Mouse (Mus musculus): ENCODE measurements around the gene Cd59b. TPM values are rescaled to one million over a fixed set of nuclear protein-coding genes. Genes with fewer than 3 reads are reported as not detected.
"Not testable (repeated sequence)": the region's sequence is repeated elsewhere in the genome, so short reads cannot be mapped to it uniquely, and the experiment has no call there.

Gene Cd59b
- polyA plus RNA-seq, 1 experiment from 2014 or later, result 5.5 TPM

DNA sequence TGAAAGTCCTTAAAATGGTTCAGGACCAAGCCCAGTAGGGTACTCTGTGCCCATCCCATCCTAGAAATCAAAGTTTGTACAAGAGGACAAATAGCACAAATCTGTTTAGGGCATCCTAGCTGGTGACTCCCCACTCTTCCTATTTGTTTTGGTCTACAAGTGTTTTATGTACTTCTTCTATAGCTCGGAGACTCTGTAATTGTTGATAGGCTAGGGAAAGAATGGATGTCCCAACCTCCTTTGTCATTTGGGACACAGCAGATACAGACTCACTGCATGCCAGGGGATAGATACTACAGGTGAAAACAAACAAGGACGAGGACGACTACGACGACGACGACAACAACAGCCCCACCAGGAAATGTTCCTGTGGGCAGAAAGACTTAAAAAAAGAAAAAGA is 1.2 kb upstream of the Cd59b start, which contains the start of gene Gm10799:
TSS of gene Gm10799 (minus strand) at position 101 of the 400 bp plus-strand sequence.
- not testable (repeated sequence) for H3K27me3 ChIP-seq; H3K4me2 ChIP-seq (replicated peaks); H3K9me3 ChIP-seq (replicated peaks); ATAC-seq (ENCODE audit: insufficient number of reproducible peaks, low FRiP score, low TSS enrichment, low read depth); H3K4me3 ChIP-seq (replicated peaks); H3K36me3 ChIP-seq; H3K9ac ChIP-seq; H3K27ac ChIP-seq (replicated peaks); H3K4me1 ChIP-seq
- 83% methylated on average over 7 of the region's 7 CpGs for WGBS

DNA sequence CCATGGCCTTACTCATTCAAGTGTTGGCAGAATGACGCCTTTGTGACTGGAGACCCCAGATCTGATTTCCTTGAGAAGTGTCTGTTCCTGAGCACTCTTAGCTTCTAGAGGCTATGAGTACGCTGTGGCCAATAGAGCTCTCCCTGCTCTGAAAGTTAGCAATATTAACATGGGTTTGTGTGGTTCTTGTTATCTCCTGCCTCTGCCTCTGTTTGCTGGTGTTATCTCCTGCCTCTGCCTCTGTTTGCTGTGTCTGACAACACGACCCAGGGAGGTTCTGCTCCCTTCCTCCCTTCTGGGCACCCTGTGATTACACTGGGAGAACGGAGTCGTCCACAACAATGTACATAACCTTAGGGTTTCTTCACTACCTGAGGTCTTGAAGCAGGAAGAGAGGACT is 8.6 kb downstream of the Cd59b start:
- H3K9ac ChIP-seq; H3K4me2 ChIP-seq (replicated peaks); H3K27ac ChIP-seq (replicated peaks); ATAC-seq (ENCODE audit: insufficient number of reproducible peaks, low FRiP score, low TSS enrichment, low read depth); H3K36me3 ChIP-seq; H3K9me3 ChIP-seq (replicated peaks); H3K4me3 ChIP-seq (replicated peaks); H3K27me3 ChIP-seq; H3K4me1 ChIP-seq: not testable (repeated sequence)
- 74% methylated on average over 5 of the region's 5 CpGs for WGBS

DNA sequence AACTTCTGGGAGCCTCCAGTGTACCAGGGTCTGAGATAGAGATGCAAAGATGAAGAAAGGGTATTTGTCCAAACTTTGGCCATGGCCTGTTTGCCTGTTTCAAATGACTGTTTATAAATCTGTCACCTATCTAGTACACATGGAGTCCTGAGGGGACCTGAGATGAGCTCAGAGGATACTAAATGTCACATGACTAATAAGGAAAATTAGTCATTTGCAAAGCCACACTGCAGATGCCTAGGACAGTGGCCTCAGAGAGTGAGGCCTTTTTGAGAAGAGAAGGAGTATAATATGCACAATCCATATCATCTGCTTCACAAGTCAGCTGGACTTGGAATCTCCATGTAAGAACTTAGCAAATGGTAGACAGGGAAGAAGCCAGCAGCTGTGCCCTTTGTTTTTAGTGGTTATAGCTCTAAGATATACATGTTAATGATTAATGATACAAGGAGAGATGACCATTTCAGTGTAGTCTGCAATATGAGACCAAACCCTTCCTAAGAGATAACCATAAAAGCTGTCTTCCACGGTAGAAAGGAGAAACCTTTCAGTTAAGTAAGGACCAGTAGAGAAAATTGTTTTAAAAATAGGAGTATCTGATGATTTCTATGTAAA is 11.9 kb downstream of the Cd59b start:
- H3K36me3 ChIP-seq; H3K4me2 ChIP-seq (replicated peaks); H3K9me3 ChIP-seq (replicated peaks); H3K4me3 ChIP-seq (replicated peaks); H3K27ac ChIP-seq (replicated peaks); H3K9ac ChIP-seq; H3K4me1 ChIP-seq; H3K27me3 ChIP-seq; ATAC-seq (ENCODE audit: insufficient number of reproducible peaks, low FRiP score, low TSS enrichment, low read depth): not testable (repeated sequence)
- WGBS, result no CpG with 5 or more reads among the region's 1 CpGs

DNA sequence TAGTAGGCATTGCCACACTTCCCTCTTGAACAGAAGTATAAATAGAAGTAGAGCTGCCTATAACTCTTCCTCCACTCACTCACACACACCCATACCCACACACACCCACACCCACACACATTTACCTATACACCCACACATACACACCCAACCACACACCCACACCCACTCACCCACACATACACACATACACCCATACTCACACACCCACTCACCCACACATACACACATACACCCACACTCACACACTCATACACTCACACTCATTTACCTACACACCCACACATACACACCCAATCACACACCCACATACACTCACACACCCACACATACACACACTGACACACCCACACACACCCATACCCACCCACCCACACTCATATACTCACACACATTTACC is 12.8 kb downstream of the Cd59b start:
- Histone ChIP-seq H3K4me2 (replicated peaks) (no peak overlapping the region), H3K36me3 (no peaks in the 10 kb centered on the region), H3K4me1 (no peaks in the 10 kb centered on the region), H3K27me3 (no peaks in the 10 kb centered on the region), H3K9ac (no peak overlapping the region), H3K9me3 (replicated peaks) (no peaks in the 10 kb centered on the region), H3K4me3 (replicated peaks) (no peak overlapping the region), H3K27ac (replicated peaks) (no peak overlapping the region)
- peak; percentile 24; the same call in 1 of the 2 replicates for ATAC-seq (ENCODE audit: insufficient number of reproducible peaks, low FRiP score, low TSS enrichment, low read depth)

- H3K4me2 ChIP-seq (replicated peaks); ATAC-seq (ENCODE audit: insufficient number of reproducible peaks, low FRiP score, low TSS enrichment, low read depth); H3K27me3 ChIP-seq; H3K27ac ChIP-seq (replicated peaks); H3K9me3 ChIP-seq (replicated peaks); H3K36me3 ChIP-seq; H3K4me3 ChIP-seq (replicated peaks); H3K4me1 ChIP-seq; H3K9ac ChIP-seq: not testable (repeated sequence)
These were observed 14.4 kb downstream of the Cd59b start for GRCm38 (mm10) chr2:104084027-104084426.

DNA sequence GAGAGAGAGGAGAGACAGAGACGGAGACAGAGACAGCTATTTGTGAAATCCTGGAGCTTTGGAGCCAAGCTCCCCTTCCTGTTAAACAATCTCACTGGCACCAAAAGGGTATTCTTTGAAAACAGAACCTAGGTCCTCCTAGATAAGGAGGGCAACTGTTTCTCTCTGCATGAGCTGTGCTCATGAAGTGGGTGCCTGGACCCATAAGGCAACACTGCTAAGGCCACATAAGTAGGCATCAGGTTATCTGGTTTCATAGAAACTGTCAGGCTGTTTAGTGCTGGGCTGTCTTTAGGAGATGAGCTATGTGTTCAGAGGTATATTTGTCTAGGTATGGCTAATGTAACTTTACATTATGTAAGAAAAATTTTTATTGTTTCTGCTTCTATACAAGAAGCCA is 17.9 kb downstream of the Cd59b start:
- not testable (repeated sequence) for H3K9ac ChIP-seq; H3K27me3 ChIP-seq; H3K4me3 ChIP-seq (replicated peaks); H3K4me2 ChIP-seq (replicated peaks); H3K27ac ChIP-seq (replicated peaks); H3K4me1 ChIP-seq; H3K9me3 ChIP-seq (replicated peaks); H3K36me3 ChIP-seq; ATAC-seq (ENCODE audit: insufficient number of reproducible peaks, low FRiP score, low TSS enrichment, low read depth)
- WGBS, result 75% methylated on average over 1 of the region's 1 CpGs

GRCm38 (mm10) chr2:104093305-104093704 is 23.7 kb downstream of the Cd59b start:
- 67% methylated on average over 2 of the region's 2 CpGs for WGBS
- no peak overlapping the region for H3K27ac ChIP-seq (replicated peaks)
- ATAC-seq (ENCODE audit: insufficient number of reproducible peaks, low FRiP score, low TSS enrichment, low read depth), result no peak
- H3K4me2 ChIP-seq (replicated peaks), result no peak overlapping the region
- H3K36me3 ChIP-seq, result no peaks in the 10 kb centered on the region
- no peaks in the 10 kb centered on the region for H3K27me3 ChIP-seq
- no peaks in the 10 kb centered on the region for H3K9me3 ChIP-seq (replicated peaks)
- no peak overlapping the region for H3K4me3 ChIP-seq (replicated peaks)
- peaks cover 11% of the 10 kb centered on the region for H3K4me1 ChIP-seq
- H3K9ac ChIP-seq, result no peak overlapping the region

GRCm38 (mm10) chr2:104095741-104096213 is 26.1 kb downstream of the Cd59b start, which contains the start of gene Cd59a:
Gene Cd59a (plus strand): TSS chr2:104095801.
- peak; percentile 90 for ATAC-seq (ENCODE audit: insufficient number of reproducible peaks, low FRiP score, low TSS enrichment, low read depth)
- no peaks in the 10 kb centered on the region for H3K27me3 ChIP-seq
- 5% methylated on average over 15 of the region's 15 CpGs for WGBS

GRCm38 (mm10) chr2:104096256-104096655 is 26.6 kb downstream of the Cd59b start:
- H3K4me1 ChIP-seq, result peaks cover 11% of the 10 kb centered on the region
- H3K27me3 ChIP-seq, result no peaks in the 10 kb centered on the region
- peak overlapping the region; percentile 49 for H3K4me3 ChIP-seq (replicated peaks)
- peak overlapping the region; percentile 63 for H3K4me2 ChIP-seq (replicated peaks)
- peak overlapping the region; percentile 55 for H3K27ac ChIP-seq (replicated peaks)
- no peak for ATAC-seq (ENCODE audit: insufficient number of reproducible peaks, low FRiP score, low TSS enrichment, low read depth)
- H3K9me3 ChIP-seq (replicated peaks), result no peaks in the 10 kb centered on the region
- no peaks in the 10 kb centered on the region for H3K36me3 ChIP-seq
- 43% methylated on average over 10 of the region's 10 CpGs for WGBS
- peak overlapping the region; percentile 47 for H3K9ac ChIP-seq

More at GRCm38 (mm10) chr2:104095741-104096213, 26.1 kb downstream of the Cd59b start, which contains the start of gene Cd59a:
- Histone ChIP-seq H3K9ac (peak within 1 kb of the TSS; percentile 47), H3K9me3 (replicated peaks) (no peaks in the 10 kb centered on the region), H3K36me3 (no peaks in the 10 kb centered on the region), H3K4me3 (replicated peaks) (peak within 1 kb of the TSS; percentile 49), H3K4me1 (peaks cover 11% of the 10 kb centered on the region), H3K27ac (replicated peaks) (peak within 1 kb of the TSS; percentile 55), H3K4me2 (replicated peaks) (peak within 1 kb of the TSS; percentile 63)

GRCm38 (mm10) chr2:104096796-104097195 is 27.1 kb downstream of the Cd59b start:
- H3K9ac ChIP-seq; H3K27me3 ChIP-seq; H3K36me3 ChIP-seq; ATAC-seq (ENCODE audit: insufficient number of reproducible peaks, low FRiP score, low TSS enrichment, low read depth); H3K4me2 ChIP-seq (replicated peaks); H3K9me3 ChIP-seq (replicated peaks); H3K4me3 ChIP-seq (replicated peaks); H3K27ac ChIP-seq (replicated peaks): not testable (repeated sequence)
- 61% methylated on average over 1 of the region's 1 CpGs for WGBS
- H3K4me1 ChIP-seq, result peaks cover 11% of the 10 kb centered on the region

DNA sequence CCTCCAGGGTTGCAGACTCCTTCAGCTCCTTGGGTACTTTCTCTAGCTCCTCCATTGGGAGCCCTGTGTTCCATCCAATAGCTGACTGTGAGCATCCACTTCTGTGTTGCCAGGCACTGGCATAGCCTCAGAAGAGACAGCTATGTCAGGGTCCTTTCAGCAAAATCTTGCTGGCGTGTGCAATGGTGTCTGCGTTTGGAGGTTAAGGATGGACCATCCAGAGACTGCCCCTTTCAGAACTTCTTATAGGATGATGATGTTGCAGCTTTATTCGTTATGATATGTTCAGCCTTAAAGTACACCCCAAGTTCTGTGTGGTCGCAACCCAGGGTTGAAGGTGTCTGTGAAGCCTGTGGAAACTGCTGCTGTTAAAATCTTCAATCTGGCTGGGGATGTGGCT is 27.7 kb downstream of the Cd59b start:
- H3K9ac ChIP-seq; H3K4me2 ChIP-seq (replicated peaks); H3K36me3 ChIP-seq; H3K4me3 ChIP-seq (replicated peaks); H3K9me3 ChIP-seq (replicated peaks); H3K27me3 ChIP-seq; H3K27ac ChIP-seq (replicated peaks); ATAC-seq (ENCODE audit: insufficient number of reproducible peaks, low FRiP score, low TSS enrichment, low read depth): not testable (repeated sequence)
- peaks cover 11% of the 10 kb centered on the region for H3K4me1 ChIP-seq
- WGBS, result 94% methylated on average over 4 of the region's 4 CpGs
